Mouse (Mus musculus) midbrain, embryonic 12.5 days (tissue): ENCODE data around the gene Pmvk. TPM values are rescaled to one million over a fixed set of nuclear protein-coding genes. Genes with fewer than 3 reads are reported as not detected.

Source experiments
- ATAC-seq: fragments of 200-750 bp; cut with Nextera tagmentation; 2 replicates; pipeline ENCODE4 v1.8.0; 2017; ENCODE audit warnings: low read depth, moderate TSS enrichment, moderate library complexity; ENCODE audit not compliant: low FRiP score
- H3K27ac ChIP-seq: fragments of 300-500 bp; sonication (generic); replicated peaks from 2 replicates; pipeline ENCODE4 v1.5.1; 2016; ENCODE audit warnings: mild to moderate bottlenecking
- H3K27me3 ChIP-seq: fragments of 300-500 bp; sonication (generic); 2 replicates; pipeline ENCODE4 v1.6.1; 2016; ENCODE audit warnings: mild to moderate bottlenecking
- H3K36me3 ChIP-seq: fragments of 300-500 bp; sonication (generic); 2 replicates; pipeline ENCODE4 v1.6.1; 2016
- H3K4me1 ChIP-seq: fragments of 300-500 bp; sonication (generic); 2 replicates; pipeline ENCODE4 v1.6.1; 2016
- H3K4me2 ChIP-seq: fragments of 300-500 bp; sonication (generic); replicated peaks from 2 replicates; pipeline ENCODE4 v1.6.1; 2016; ENCODE audit warnings: mild to moderate bottlenecking, moderate library complexity
- H3K4me3 ChIP-seq: fragments of 300-500 bp; sonication (generic); 2 replicates; pipeline ENCODE4 v1.5.1; 2016; ENCODE audit warnings: mild to moderate bottlenecking
- H3K9ac ChIP-seq: fragments of 300-500 bp; sonication (generic); replicated peaks from 2 replicates; pipeline ENCODE4 v1.6.1; 2016; ENCODE audit warnings: mild to moderate bottlenecking, moderate library complexity
- H3K9me3 ChIP-seq: fragments of 300-500 bp; sonication (generic); 2 replicates; pipeline ENCODE4 v1.6.1; 2016; ENCODE audit warnings: mild to moderate bottlenecking
- WGBS: fragments of 180-500 bp; shearing (Covaris S2); methylation state at CpG from one replicate; pipeline ENCODE4 v1.1.7; 2016; 5-methylcytosine and 5-hydroxymethylcytosine counted together
- polyA plus RNA-seq: library from polyadenylated mRNA; unstranded; fragments of >200 nt; fragmentation: Nextera tagmentation; extraction: Ambion mirVana; gene quantifications from 2 replicates; pipeline ENCODE4 v1.2.1, GENCODE M21; 2016

The Pmvk gene
- polyA plus RNA-seq, 1 experiment from 2014 or later, result 77.9 TPM

DNA sequence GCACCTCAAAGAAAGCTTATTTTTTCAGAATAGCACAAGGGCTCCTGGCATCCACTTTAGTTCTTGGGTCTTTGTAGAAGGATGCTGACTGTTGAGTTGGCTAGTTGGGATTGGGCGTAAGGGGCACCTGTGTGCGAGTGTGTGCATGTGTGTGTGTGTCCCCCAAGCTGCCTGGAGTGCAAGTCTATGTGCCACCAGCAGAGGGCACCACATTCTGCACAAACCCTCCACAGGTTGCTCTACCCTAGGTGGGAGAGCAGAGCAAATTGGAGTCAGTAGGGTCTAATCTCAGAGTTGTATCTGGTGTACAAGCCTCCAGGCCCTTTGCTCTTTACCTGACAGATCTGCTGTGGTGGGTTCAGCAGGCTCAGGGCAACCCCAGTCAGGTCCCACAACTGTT is 57.9 kb downstream of the Pmvk start:
- Histone ChIP-seq H3K4me3 (no peak overlapping the region), H3K36me3 (no peaks in the 10 kb centered on the region), H3K27me3 (peaks cover 44% of the 10 kb centered on the region), H3K9me3 (peaks cover 10% of the 10 kb centered on the region; the same call in 1 of the 2 replicates), H3K4me2 (no peak overlapping the region), H3K27ac (no peak overlapping the region), H3K4me1 (peaks cover 20% of the 10 kb centered on the region), H3K9ac (no peak overlapping the region)
- ATAC-seq, result no peak
- WGBS, result 85% methylated on average over 2 of the region's 2 CpGs

DNA sequence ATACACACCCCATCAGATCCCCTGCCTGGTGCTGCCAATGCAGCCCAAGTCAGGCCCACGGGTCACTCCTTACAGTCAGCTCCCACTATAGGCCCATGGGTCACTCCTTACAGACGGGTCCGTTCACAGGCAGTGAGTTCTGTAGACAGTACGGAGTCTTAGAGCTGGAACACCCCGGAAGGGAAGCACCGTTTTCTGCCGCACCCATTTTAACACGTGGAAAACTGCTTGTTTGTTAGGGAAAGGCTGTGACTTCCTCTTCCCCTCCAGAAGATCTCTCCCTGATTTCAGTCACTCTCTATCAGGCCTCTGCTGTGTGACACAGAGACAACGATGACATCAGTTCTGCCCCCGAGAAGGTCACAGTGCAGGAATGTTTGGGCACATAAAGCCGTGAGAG is 61.1 kb downstream of the Pmvk start:
- no peak overlapping the region for H3K27ac ChIP-seq
- peaks cover 10% of the 10 kb centered on the region; the same call in 1 of the 2 replicates for H3K9me3 ChIP-seq
- WGBS, result 81% methylated on average over 11 of the region's 11 CpGs
- peaks cover 31% of the 10 kb centered on the region for H3K27me3 ChIP-seq
- H3K9ac ChIP-seq, result no peak overlapping the region
- H3K4me2 ChIP-seq, result no peak overlapping the region
- no peak for ATAC-seq
- H3K4me1 ChIP-seq, result peaks cover 14% of the 10 kb centered on the region
- no peak overlapping the region for H3K4me3 ChIP-seq
- H3K36me3 ChIP-seq, result no peaks in the 10 kb centered on the region

DNA sequence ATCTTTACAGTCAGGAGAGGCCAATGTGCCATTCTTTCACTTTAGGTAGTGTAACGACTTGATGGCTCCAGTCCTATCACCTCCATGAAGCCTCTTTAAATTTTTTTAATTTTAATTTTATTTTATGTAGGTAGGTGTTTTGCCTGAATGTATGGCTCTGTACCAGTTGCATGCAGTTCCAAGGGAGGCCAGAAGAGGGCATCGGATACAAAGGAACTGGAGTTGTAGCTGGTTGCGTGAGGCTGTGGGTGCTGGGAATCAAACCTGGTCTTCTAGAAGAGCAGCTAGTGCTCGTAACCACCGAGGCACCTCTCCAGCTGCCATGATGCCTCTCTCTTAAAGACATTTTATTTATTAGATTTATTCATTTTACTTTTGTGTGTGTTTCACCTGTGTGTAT is 62.0 kb downstream of the Pmvk start:
- H3K9me3 ChIP-seq, result peaks cover 10% of the 10 kb centered on the region; the same call in 1 of the 2 replicates
- H3K36me3 ChIP-seq, result no peaks in the 10 kb centered on the region
- no peak overlapping the region for H3K9ac ChIP-seq
- H3K27ac ChIP-seq, result no peak overlapping the region
- no peak overlapping the region for H3K4me3 ChIP-seq
- H3K27me3 ChIP-seq, result peaks cover 28% of the 10 kb centered on the region; the same call in 1 of the 2 replicates
- 93% methylated on average over 5 of the region's 5 CpGs for WGBS
- H3K4me2 ChIP-seq, result no peak overlapping the region
- ATAC-seq, result no peak
- H3K4me1 ChIP-seq, result peaks cover 19% of the 10 kb centered on the region

Other genes starting within 250 kb of the Pmvk start
- gene Thbs3, start 239.4 kb upstream of the Pmvk start, polyA plus RNA-seq, result 105 and 107 TPM in 2 replicates
- 183 and 185 TPM in 2 replicates for gene Mtx1, start 227.5 kb upstream of the Pmvk start, polyA plus RNA-seq
- gene Muc1, start 225.5 kb upstream of the Pmvk start, polyA plus RNA-seq, result 3.8 and 5.2 TPM in 2 replicates
- gene Krtcap2, start 208.6 kb upstream of the Pmvk start, polyA plus RNA-seq, result 253 and 255 TPM in 2 replicates
- 25.1 and 25.5 TPM in 2 replicates for gene Trim46, start 208.2 kb upstream of the Pmvk start, polyA plus RNA-seq
- gene Dpm3, start 195.2 kb upstream of the Pmvk start, polyA plus RNA-seq, result 72.2 and 76.1 TPM in 2 replicates
- 38.1 and 39.6 TPM in 2 replicates for gene Slc50a1, start 184.0 kb upstream of the Pmvk start, polyA plus RNA-seq
- 9.5 and 11.0 TPM in 2 replicates for gene Efna1, start 173.4 kb upstream of the Pmvk start, polyA plus RNA-seq
- 10.7 and 11.1 TPM in 2 replicates for gene Efna3, start 131.6 kb upstream of the Pmvk start, polyA plus RNA-seq
- 16.8 and 17.3 TPM in 2 replicates for gene Efna4, start 116.5 kb upstream of the Pmvk start, polyA plus RNA-seq
- gene Adam15, start 104.5 kb upstream of the Pmvk start, polyA plus RNA-seq, result 35.0 and 37.0 TPM in 2 replicates
- 0.22 and 0.29 TPM in 2 replicates for gene Dcst2, start 92.6 kb upstream of the Pmvk start, polyA plus RNA-seq
- 0.20 and 0.65 TPM in 2 replicates for gene Dcst1, start 89.3 kb upstream of the Pmvk start, polyA plus RNA-seq
- 0.63 and 0.71 TPM in 2 replicates for gene Zbtb7b, start 59.8 kb upstream of the Pmvk start, polyA plus RNA-seq
- 1.1 and 1.5 TPM in 2 replicates for gene Lenep, start 51.7 kb upstream of the Pmvk start, polyA plus RNA-seq
- gene Flad1, start 42.7 kb upstream of the Pmvk start, polyA plus RNA-seq, result 34.4 and 34.7 TPM in 2 replicates
- gene Cks1b, start 36.2 kb upstream of the Pmvk start, polyA plus RNA-seq, result 291 and 306 TPM in 2 replicates
- gene Shc1, start 36.1 kb upstream of the Pmvk start, polyA plus RNA-seq, result 33.0 and 43.5 TPM in 2 replicates
- 52.5 and 58.3 TPM in 2 replicates for gene Pygo2, start 24.3 kb upstream of the Pmvk start, polyA plus RNA-seq
- gene Pbxip1, start 17.8 kb upstream of the Pmvk start, polyA plus RNA-seq, result 16.1 and 17.9 TPM in 2 replicates
- 1.8 and 3.0 TPM in 2 replicates for gene Kcnn3, start 65.6 kb downstream of the Pmvk start, polyA plus RNA-seq